Mouse (Mus musculus) liver, adult 2 months (tissue): Measurements from ENCODE around the gene Becn1. TPM values are rescaled to one million over a fixed set of nuclear protein-coding genes. Genes with fewer than 3 reads are reported as not detected.

ENCODE experiments used
- DNase-seq: peaks from one replicate; pipeline ENCODE4 v3.0.0-alpha.2; 2011; ENCODE audit warnings: low read depth, low spot score; ENCODE audit errors: extremely low read depth
- H3K27ac ChIP-seq: fragments of 200-500 bp; replicated peaks from 2 replicates; pipeline ENCODE4 v1.5.1; 2012; ENCODE audit warnings: low read depth, mild to moderate bottlenecking, control low read depth, inconsistent platforms, low read length; ENCODE audit not compliant: insufficient read depth
- H3K27me3 ChIP-seq: fragments of 200-500 bp; 2 replicates; pipeline ENCODE4 v1.6.1; 2012; ENCODE audit warnings: mild to moderate bottlenecking, moderate library complexity, low read length, inconsistent platforms; ENCODE audit not compliant: control insufficient read depth, insufficient read depth
- H3K36me3 ChIP-seq: fragments of 200-500 bp; 2 replicates; pipeline ENCODE4 v1.6.1; 2012; ENCODE audit warnings: low read length, inconsistent platforms; ENCODE audit not compliant: control insufficient read depth, insufficient read depth
- H3K4me1 ChIP-seq: fragments of 200-500 bp; 2 replicates; pipeline ENCODE4 v1.6.1; 2011; ENCODE audit warnings: low read length; ENCODE audit not compliant: control insufficient read depth, insufficient read depth
- H3K4me3 ChIP-seq: fragments of 200-500 bp; 2 replicates; pipeline ENCODE4 v1.5.1; 2011; ENCODE audit warnings: low read depth, mild to moderate bottlenecking, control low read depth, low read length, moderate library complexity; ENCODE audit not compliant: insufficient read depth
- H3K79me2 ChIP-seq: fragments of 200-500 bp; 2 replicates; pipeline ENCODE4 v1.6.1; 2012; ENCODE audit warnings: inconsistent platforms, mild to moderate bottlenecking, low read length, moderate library complexity; ENCODE audit not compliant: control insufficient read depth, insufficient read depth
- H3K9ac ChIP-seq: fragments of 200-500 bp; 2 replicates; pipeline ENCODE4 v1.6.1; 2012; ENCODE audit warnings: low read depth, mild to moderate bottlenecking, control low read depth, inconsistent platforms, low read length
- CTCF ChIP-seq: fragments of 200-500 bp; IDR thresholded peaks from 2 replicates; pipeline ENCODE4 v1.5.1; 2011; ENCODE audit warnings: low read depth, low read length, control low read depth
- POLR2A ChIP-seq: fragments of 200-500 bp; IDR thresholded peaks from 2 replicates; pipeline ENCODE4 v1.6.1; 2011; ENCODE audit warnings: low read length, control low read depth; ENCODE audit not compliant: insufficient read depth; ENCODE audit errors: extremely low read depth
- WGBS: fragments of 180-500 bp; shearing (Covaris S2); methylation state at CpG from one replicate; pipeline ENCODE4 v1.1.7; 2018; 5-methylcytosine and 5-hydroxymethylcytosine counted together
- polyA plus RNA-seq: library from polyadenylated mRNA; depleted of rRNA; stranded (reverse); fragments of >200 nt; gene quantifications from 2 replicates; pipeline ENCODE4 v1.2.3, GENCODE M21; 2012
- total RNA-seq: library from RNA; depleted of rRNA; stranded (reverse); fragments of >200 nt; gene quantifications from 2 replicates; pipeline ENCODE4 v1.2.3, GENCODE M21; 2014

Becn1 gene
- total and polyA plus RNA-seq, 2 experiments, result 50.8 to 57.8 TPM

DNA sequence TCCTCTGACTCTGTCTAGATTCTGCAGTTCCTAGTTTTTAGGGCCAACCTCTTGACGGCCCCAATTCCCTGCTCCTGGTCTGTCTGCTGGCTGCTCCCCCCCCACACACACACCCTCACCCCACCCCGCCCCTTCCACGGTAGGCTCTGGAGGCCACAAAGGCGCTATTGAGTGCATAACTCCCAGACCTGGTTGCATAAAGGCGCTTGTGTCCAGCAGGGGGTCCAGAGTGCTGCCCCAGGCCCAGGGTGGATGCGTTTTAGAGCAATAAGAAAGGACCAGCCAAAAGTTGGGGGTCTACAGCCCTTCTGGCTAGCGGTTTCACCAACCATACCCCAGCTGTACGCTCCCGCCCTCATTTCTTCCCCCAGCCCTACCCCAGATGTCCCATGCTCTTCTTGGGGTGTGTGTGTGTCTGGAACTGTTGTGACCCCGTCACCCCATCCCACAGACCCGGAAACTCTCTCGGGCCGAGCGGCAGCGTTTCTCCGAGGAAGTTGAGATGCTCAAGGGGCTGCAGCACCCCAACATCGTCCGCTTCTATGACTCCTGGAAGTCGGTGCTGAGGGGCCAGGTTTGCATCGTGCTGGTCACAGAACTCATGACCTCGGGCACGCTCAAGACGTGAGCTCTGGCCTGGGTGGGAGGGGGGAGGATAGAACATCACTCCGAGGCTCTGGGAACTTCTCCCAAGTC lies 39.7 kb downstream of the Becn1 start:
- no peak overlapping the region for H3K27ac ChIP-seq
- WGBS, result 34% methylated on average over 24 of the region's 24 CpGs
- H3K79me2 ChIP-seq, result no peaks in the 10 kb centered on the region
- no peak overlapping the region for H3K9ac ChIP-seq
- H3K4me3 ChIP-seq, result no peak overlapping the region
- DNase-seq, result no peak
- no peak for TF ChIP-seq POLR2A
- TF ChIP-seq CTCF, result no peak
- H3K36me3 ChIP-seq, result no peaks in the 10 kb centered on the region; the same call in 1 of the 2 replicates
- H3K4me1 ChIP-seq, result peaks cover 10% of the 10 kb centered on the region
- no peaks in the 10 kb centered on the region for H3K27me3 ChIP-seq

DNA sequence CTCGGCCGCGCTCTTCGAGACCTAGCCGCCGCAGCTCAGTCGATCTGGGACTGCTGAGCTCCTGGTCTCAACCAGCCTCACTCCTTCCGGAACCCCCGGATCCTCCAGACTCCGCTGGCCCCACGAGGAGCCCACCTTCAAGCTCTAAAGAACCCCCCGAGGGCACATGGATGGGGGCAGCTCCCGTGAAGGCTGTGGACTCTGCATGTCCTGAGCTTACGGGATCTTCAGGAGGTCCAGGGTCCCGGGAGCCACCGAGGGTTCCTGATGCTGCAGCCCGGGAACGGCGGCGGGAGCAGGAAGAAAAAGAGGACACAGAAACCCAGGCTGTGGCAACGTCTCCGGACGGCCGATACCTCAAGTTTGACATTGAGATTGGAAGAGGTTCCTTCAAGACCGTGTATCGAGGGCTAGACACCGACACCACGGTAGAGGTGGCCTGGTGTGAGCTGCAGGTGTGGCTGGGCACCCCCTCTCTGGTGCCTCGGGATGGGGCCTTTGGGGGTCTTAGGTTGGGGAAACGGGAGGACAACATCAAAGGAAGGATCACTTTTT lies 41.2 kb downstream of the Becn1 start:
- Histone ChIP-seq H3K4me1 (peaks cover 10% of the 10 kb centered on the region), H3K9ac (peak overlapping the region; percentile 80), H3K27ac (peak overlapping the region; percentile 59), H3K27me3 (no peaks in the 10 kb centered on the region), H3K36me3 (no peaks in the 10 kb centered on the region; the same call in 1 of the 2 replicates), H3K4me3 (peak overlapping the region; percentile 80), H3K79me2 (no peaks in the 10 kb centered on the region)
- TF ChIP-seq POLR2A (no peak), CTCF (no peak)
- 2% methylated on average over 30 of the region's 30 CpGs for WGBS
- no peak for DNase-seq

DNA sequence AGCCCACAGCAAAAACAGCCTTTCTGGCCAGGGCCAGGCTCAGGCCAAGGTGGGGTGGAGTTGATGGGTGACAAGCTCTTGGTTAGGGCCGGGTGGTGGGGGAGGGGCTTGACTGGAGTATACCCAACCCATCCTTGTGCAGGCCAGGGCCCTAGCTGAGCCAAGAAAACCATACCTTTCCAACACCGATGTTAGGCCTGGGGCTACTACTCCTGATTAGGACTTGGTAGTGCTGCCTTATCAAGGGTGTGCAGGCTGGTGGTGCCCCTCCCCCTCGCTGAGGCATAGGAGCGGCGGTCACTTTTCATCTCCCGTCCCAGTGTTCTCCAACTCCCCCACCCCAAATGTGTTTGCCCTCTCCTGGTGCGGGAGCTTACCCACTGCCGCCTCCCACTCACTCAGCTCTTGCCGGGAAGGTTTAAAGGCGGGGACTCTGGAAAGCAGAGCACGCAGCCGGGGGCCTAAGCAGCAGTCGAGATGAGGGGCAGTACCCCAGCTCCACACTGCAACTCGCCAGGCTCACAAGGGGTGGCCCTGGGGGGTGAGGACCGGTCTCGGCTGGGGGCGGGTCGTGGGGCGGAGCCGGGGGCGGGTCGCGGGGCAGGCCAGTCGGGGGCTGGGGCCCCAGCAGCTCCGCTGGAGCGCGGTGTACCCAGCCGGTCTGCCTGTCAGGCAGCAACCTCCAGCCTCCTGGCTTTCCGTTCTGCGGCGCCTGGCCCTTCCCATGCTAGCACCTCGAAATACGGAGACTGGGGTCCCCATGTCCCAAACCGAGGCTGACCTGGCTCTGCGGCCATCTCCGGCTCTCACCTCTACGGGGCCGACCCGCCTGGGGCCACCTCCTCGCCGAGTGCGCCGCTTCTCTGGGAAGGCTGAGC lies 41.9 kb downstream of the Becn1 start, which contains the start of gene Wnk4:
Gene Wnk4, plus strand, starts transcription at position 620 of the 878 bp plus-strand sequence.
- peak; percentile 48 for DNase-seq
- 2% methylated on average over 43 of the region's 43 CpGs for WGBS
- Histone ChIP-seq H3K27me3 (no peaks in the 10 kb centered on the region), H3K79me2 (no peaks in the 10 kb centered on the region), H3K4me1 (peaks cover 10% of the 10 kb centered on the region), H3K4me3 (peak within 1 kb of the TSS; percentile 80), H3K36me3 (no peaks in the 10 kb centered on the region; the same call in 1 of the 2 replicates), H3K27ac (peak within 1 kb of the TSS; percentile 69), H3K9ac (peak within 1 kb of the TSS; percentile 80)
- TF ChIP-seq CTCF (no peak), POLR2A (peak; percentile 57)

DNA sequence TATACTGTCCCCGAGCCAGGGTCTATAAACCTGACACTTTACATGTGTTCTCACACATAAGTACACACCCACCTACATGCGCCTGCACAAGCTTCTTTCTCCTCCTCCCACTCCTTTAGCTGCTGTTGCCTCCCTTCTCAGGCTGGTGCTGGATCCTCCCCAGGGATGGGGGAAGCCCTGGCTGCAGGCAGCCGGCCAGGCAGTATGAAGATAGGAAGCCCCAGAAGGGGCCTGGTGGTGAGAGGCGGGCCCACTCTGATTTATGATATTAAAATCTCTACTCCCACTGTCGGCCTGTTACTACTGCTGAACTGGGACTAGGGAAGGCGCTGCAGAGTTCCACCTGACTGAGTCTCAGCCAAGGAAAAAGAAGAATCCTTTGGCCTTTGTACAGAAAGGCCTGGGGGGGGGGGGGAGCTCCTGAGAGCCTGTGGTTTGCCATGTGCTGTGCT lies 42.8 kb downstream of the Becn1 start:
- H3K4me3 ChIP-seq, result no peak overlapping the region
- DNase-seq, result no peak
- H3K36me3 ChIP-seq, result no peaks in the 10 kb centered on the region; the same call in 1 of the 2 replicates
- no peaks in the 10 kb centered on the region for H3K79me2 ChIP-seq
- peaks cover 10% of the 10 kb centered on the region for H3K4me1 ChIP-seq
- 47% methylated on average over 6 of the region's 6 CpGs for WGBS
- TF ChIP-seq POLR2A (no peak), CTCF (no peak)
- H3K27me3 ChIP-seq, result no peaks in the 10 kb centered on the region
- H3K27ac ChIP-seq, result peak overlapping the region; percentile 57; the same call in 1 of the 2 replicates
- no peak overlapping the region for H3K9ac ChIP-seq

DNA sequence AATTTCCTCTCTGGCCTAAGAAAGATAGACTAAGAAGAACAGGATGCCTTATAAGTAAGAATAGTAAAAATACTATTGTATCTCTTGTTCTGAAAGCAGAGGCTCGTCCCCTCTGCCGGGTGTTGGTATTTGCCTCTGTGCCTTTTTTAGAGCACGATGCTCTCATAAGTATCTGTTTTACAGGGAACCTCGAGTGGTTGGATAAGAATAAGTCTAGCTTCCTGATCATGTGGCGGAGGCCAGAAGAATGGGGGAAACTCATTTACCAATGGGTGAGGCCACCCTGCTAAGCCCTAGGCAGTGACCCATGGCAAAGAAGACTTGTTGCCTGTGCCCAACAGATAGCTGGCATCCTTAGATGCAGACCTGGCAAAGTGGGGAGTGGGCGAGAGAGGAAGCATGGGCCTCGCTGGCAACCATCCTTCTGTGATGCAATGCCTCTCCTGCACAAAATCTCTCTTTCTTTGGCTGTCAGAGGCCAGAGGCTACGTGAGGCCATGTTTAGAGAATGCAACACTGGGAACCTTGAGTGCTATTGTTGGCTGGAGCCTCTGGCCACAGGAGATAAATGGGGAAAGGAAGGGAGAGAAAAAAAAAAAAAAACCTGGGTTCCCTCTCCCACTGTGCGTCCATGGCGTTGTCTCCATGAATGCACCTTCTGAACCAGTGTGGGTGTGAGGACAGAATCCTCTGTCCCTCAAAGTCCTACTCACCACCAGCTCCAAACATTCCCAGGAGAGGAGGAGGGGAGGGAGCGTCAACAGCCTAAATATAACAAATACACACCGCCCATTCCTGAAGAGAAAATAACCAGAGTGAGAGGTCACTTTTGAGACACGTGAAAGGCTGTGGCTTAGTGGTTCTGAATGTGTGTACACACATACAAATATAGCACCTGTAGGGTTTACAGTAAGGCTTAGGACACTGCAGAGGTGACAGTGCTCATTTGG lies 46.0 kb downstream of the Becn1 start:
- Histone ChIP-seq H3K4me1 (peaks cover 10% of the 10 kb centered on the region), H3K4me3 (no peak overlapping the region), H3K36me3 (no peaks in the 10 kb centered on the region; the same call in 1 of the 2 replicates), H3K9ac (no peak overlapping the region), H3K27me3 (no peaks in the 10 kb centered on the region), H3K27ac (no peak overlapping the region), H3K79me2 (peaks cover 6% of the 10 kb centered on the region; the same call in 1 of the 2 replicates)
- no peak for TF ChIP-seq CTCF
- TF ChIP-seq POLR2A, result no peak
- WGBS, result 65% methylated on average over 13 of the region's 13 CpGs
- DNase-seq, result no peak
